Mouse (Mus musculus): ENCODE measurements at regions not wholly inside any gene's neighbourhood (a gene's known extent, or its start where the extent isn't known, plus 50 kb on each side); places are given as distances from the start of the nearest gene placed in this dataset.

GRCm38 (mm10) chr10:43790780-43791179, 110.8 kb downstream of the Qrsl1 start:
- Histone ChIP-seq H3K4me2 (ENCODE audit: low read depth, low read length) (no peak overlapping the region), H3K9me3 (replicated peaks; ENCODE audit: control insufficient read depth, low read length) (no peaks in the 10 kb centered on the region), H3K4me3 (ENCODE audit: low read depth, low read length) (no peak overlapping the region), H3K27ac (ENCODE audit: low read depth) (no peak overlapping the region), H3K27me3 (ENCODE audit: control insufficient read depth, insufficient read depth, low read length) (no peaks in the 10 kb centered on the region), H3K4me1 (ENCODE audit: control insufficient read depth, insufficient read depth) (no peaks in the 10 kb centered on the region), H3K36me3 (replicated peaks; ENCODE audit: control insufficient read depth, insufficient read depth, low read length) (no peaks in the 10 kb centered on the region), H3K9ac (replicated peaks; ENCODE audit: low read depth, low read length) (no peak overlapping the region)
- ATAC-seq (ENCODE audit: insufficient read depth, low read depth) (no peak), DNase-seq (ENCODE audit: low spot score) (no peak)
- TF ChIP-seq EP300 (IDR thresholded peaks at IDR 0.05; ENCODE audit: low read depth) (no peak), CTCF (IDR thresholded peaks at IDR 0.05; ENCODE audit: low read depth) (no peak)
- WGBS: 85% methylated on average over 4 of the region's 4 CpGs

GRCm38 (mm10) chr10:43791525-43792021, 110.0 kb downstream of the Qrsl1 start:
- Histone ChIP-seq H3K27ac (ENCODE audit: low read depth) (no peak overlapping the region), H3K9ac (replicated peaks; ENCODE audit: low read depth, low read length) (no peak overlapping the region), H3K4me2 (ENCODE audit: low read depth, low read length) (no peak overlapping the region), H3K27me3 (ENCODE audit: control insufficient read depth, insufficient read depth, low read length) (no peaks in the 10 kb centered on the region), H3K4me1 (ENCODE audit: control insufficient read depth, insufficient read depth) (no peaks in the 10 kb centered on the region), H3K4me3 (ENCODE audit: low read depth, low read length) (no peak overlapping the region), H3K36me3 (replicated peaks; ENCODE audit: control insufficient read depth, insufficient read depth, low read length) (no peaks in the 10 kb centered on the region), H3K9me3 (replicated peaks; ENCODE audit: control insufficient read depth, low read length) (no peaks in the 10 kb centered on the region)
- DNase-seq (ENCODE audit: low spot score) (no peak), ATAC-seq (ENCODE audit: insufficient read depth, low read depth) (no peak)
- TF ChIP-seq EP300 (IDR thresholded peaks at IDR 0.05; ENCODE audit: low read depth) (no peak), CTCF (IDR thresholded peaks at IDR 0.05; ENCODE audit: low read depth) (no peak)
- WGBS: 90% methylated on average over 4 of the region's 4 CpGs

- no peak for DNase-seq (ENCODE audit: low spot score)
- no peaks in the 10 kb centered on the region for H3K4me1 ChIP-seq (ENCODE audit: control insufficient read depth, insufficient read depth)
- TF ChIP-seq EP300 (IDR thresholded peaks at IDR 0.05; ENCODE audit: low read depth): no peak
- TF ChIP-seq CTCF (IDR thresholded peaks at IDR 0.05; ENCODE audit: low read depth): no peak
- no peaks in the 10 kb centered on the region for H3K36me3 ChIP-seq (replicated peaks; ENCODE audit: control insufficient read depth, insufficient read depth, low read length)
- no peak overlapping the region for H3K9ac ChIP-seq (replicated peaks; ENCODE audit: low read depth, low read length)
- no peaks in the 10 kb centered on the region for H3K9me3 ChIP-seq (replicated peaks; ENCODE audit: control insufficient read depth, low read length)
- no peak overlapping the region for H3K4me2 ChIP-seq (ENCODE audit: low read depth, low read length)
- no peak overlapping the region for H3K27ac ChIP-seq (ENCODE audit: low read depth)
- ATAC-seq (ENCODE audit: insufficient read depth, low read depth): no peak
- no peak overlapping the region for H3K4me3 ChIP-seq (ENCODE audit: low read depth, low read length)
- 45% methylated on average over 3 of the region's 3 CpGs for WGBS
- H3K27me3 ChIP-seq (ENCODE audit: control insufficient read depth, insufficient read depth, low read length): no peaks in the 10 kb centered on the region
Measured at GRCm38 (mm10) chr10:43792618-43793017, 108.9 kb downstream of the Qrsl1 start.

GRCm38 (mm10) chr10:43794587-43794986, 107.0 kb downstream of the Qrsl1 start:
- no peak for TF ChIP-seq CTCF (IDR thresholded peaks at IDR 0.05; ENCODE audit: low read depth)
- no peak for TF ChIP-seq EP300 (IDR thresholded peaks at IDR 0.05; ENCODE audit: low read depth)
- H3K9me3 ChIP-seq (replicated peaks; ENCODE audit: control insufficient read depth, low read length): no peaks in the 10 kb centered on the region
- H3K36me3 ChIP-seq (replicated peaks; ENCODE audit: control insufficient read depth, insufficient read depth, low read length): no peaks in the 10 kb centered on the region
- H3K27ac ChIP-seq (ENCODE audit: low read depth): no peak overlapping the region
- no peaks in the 10 kb centered on the region for H3K27me3 ChIP-seq (ENCODE audit: control insufficient read depth, insufficient read depth, low read length)
- no peak overlapping the region for H3K4me2 ChIP-seq (ENCODE audit: low read depth, low read length)
- WGBS: 72% methylated on average over 9 of the region's 9 CpGs
- H3K9ac ChIP-seq (replicated peaks; ENCODE audit: low read depth, low read length): no peak overlapping the region
- ATAC-seq (ENCODE audit: insufficient read depth, low read depth) (no peak), DNase-seq (ENCODE audit: low spot score) (no peak)
- H3K4me3 ChIP-seq (ENCODE audit: low read depth, low read length): no peak overlapping the region
- H3K4me1 ChIP-seq (ENCODE audit: control insufficient read depth, insufficient read depth): no peaks in the 10 kb centered on the region

- Histone ChIP-seq H3K27me3 (ENCODE audit: control insufficient read depth, insufficient read depth, low read length) (no peaks in the 10 kb centered on the region), H3K36me3 (replicated peaks; ENCODE audit: control insufficient read depth, insufficient read depth, low read length) (no peaks in the 10 kb centered on the region), H3K9ac (replicated peaks; ENCODE audit: low read depth, low read length) (no peak overlapping the region), H3K9me3 (replicated peaks; ENCODE audit: control insufficient read depth, low read length) (no peaks in the 10 kb centered on the region), H3K4me3 (ENCODE audit: low read depth, low read length) (no peak overlapping the region), H3K27ac (ENCODE audit: low read depth) (no peak overlapping the region), H3K4me1 (ENCODE audit: control insufficient read depth, insufficient read depth) (no peaks in the 10 kb centered on the region), H3K4me2 (ENCODE audit: low read depth, low read length) (no peak overlapping the region)
- TF ChIP-seq EP300 (IDR thresholded peaks at IDR 0.05; ENCODE audit: low read depth) (no peak), CTCF (IDR thresholded peaks at IDR 0.05; ENCODE audit: low read depth) (no peak)
- WGBS: 71% methylated on average over 3 of the region's 3 CpGs
- DNase-seq (ENCODE audit: low spot score) (no peak), ATAC-seq (ENCODE audit: insufficient read depth, low read depth) (no peak)
Measured at GRCm38 (mm10) chr10:43800077-43800476, 101.5 kb downstream of the Qrsl1 start.

GRCm38 (mm10) chr10:43815291-43815690, 86.3 kb downstream of the Qrsl1 start:
- H3K4me1 ChIP-seq (ENCODE audit: control insufficient read depth, insufficient read depth): no peaks in the 10 kb centered on the region
- no peaks in the 10 kb centered on the region for H3K27me3 ChIP-seq (ENCODE audit: control insufficient read depth, insufficient read depth, low read length)
- no peak overlapping the region for H3K9ac ChIP-seq (replicated peaks; ENCODE audit: low read depth, low read length)
- no peak overlapping the region for H3K27ac ChIP-seq (ENCODE audit: low read depth)
- ATAC-seq (ENCODE audit: insufficient read depth, low read depth): no peak
- WGBS: 41% methylated on average over 5 of the region's 5 CpGs
- no peak overlapping the region for H3K4me2 ChIP-seq (ENCODE audit: low read depth, low read length)
- TF ChIP-seq CTCF (IDR thresholded peaks at IDR 0.05; ENCODE audit: low read depth) (no peak), EP300 (IDR thresholded peaks at IDR 0.05; ENCODE audit: low read depth) (no peak)
- no peak overlapping the region for H3K4me3 ChIP-seq (ENCODE audit: low read depth, low read length)
- no peak for DNase-seq (ENCODE audit: low spot score)
- no peaks in the 10 kb centered on the region for H3K36me3 ChIP-seq (replicated peaks; ENCODE audit: control insufficient read depth, insufficient read depth, low read length)
- H3K9me3 ChIP-seq (replicated peaks; ENCODE audit: control insufficient read depth, low read length): no peaks in the 10 kb centered on the region
